Mouse (Mus musculus): ENCODE measurements around the gene Ndufaf2. TPM values are rescaled to one million over a fixed set of nuclear protein-coding genes. Genes with fewer than 3 reads are reported as not detected.
A peak's percentile ranks its signal among the peaks of the same experiment; 100 is the strongest.

Gene Ndufaf2
- total and polyA plus RNA-seq, 2 experiments = 10.5 to 26.1 TPM

DNA sequence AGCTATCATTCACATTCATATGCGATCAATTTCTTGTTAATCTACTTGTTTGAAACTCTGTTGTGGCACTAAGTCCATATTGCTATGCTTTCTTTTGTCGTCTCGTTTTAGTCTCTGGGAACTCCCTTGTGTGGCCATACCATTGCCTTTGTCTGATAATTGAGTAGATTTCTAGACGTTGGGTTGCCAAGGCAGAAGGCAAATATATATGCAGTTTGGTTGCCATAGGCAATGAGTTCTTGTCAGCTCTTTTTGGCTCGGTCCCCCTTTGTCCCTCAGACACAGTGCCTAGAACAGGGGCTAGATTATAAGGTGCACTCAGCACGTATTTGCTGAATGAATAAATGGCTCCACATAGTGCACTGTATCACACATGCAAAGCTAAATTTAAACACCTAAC, 94.1 kb downstream of the Ndufaf2 start:
- no peaks in the 10 kb centered on the region for H3K27me3 ChIP-seq (ENCODE audit: control insufficient read depth, insufficient read depth, low read length)
- H3K4me1 ChIP-seq (ENCODE audit: control insufficient read depth, insufficient read depth, low read length) = peaks cover 2% of the 10 kb centered on the region; the same call in 1 of the 2 replicates
- H3K27ac ChIP-seq (replicated peaks; ENCODE audit: insufficient read depth, low read depth, low read length) = no peak overlapping the region
- TF ChIP-seq CTCF (IDR thresholded peaks at IDR 0.05; ENCODE audit: low read depth, low read length) (no peak), POLR2A (IDR thresholded peaks at IDR 0.05; ENCODE audit: extremely low read depth, insufficient read depth, low read length) (no peak)
- no peaks in the 10 kb centered on the region for H3K79me2 ChIP-seq (ENCODE audit: control insufficient read depth, insufficient read depth, low read length)
- H3K36me3 ChIP-seq (ENCODE audit: control insufficient read depth, insufficient read depth, low read length) = no peaks in the 10 kb centered on the region
- DNase-seq (ENCODE audit: extremely low read depth, low read depth, low spot score) = no peak
- WGBS = 91% methylated on average over 6 of the region's 6 CpGs
- H3K4me3 ChIP-seq (ENCODE audit: insufficient read depth, low read depth, low read length) = no peak overlapping the region
- H3K9ac ChIP-seq (ENCODE audit: low read depth, low read length) = no peak overlapping the region

DNA sequence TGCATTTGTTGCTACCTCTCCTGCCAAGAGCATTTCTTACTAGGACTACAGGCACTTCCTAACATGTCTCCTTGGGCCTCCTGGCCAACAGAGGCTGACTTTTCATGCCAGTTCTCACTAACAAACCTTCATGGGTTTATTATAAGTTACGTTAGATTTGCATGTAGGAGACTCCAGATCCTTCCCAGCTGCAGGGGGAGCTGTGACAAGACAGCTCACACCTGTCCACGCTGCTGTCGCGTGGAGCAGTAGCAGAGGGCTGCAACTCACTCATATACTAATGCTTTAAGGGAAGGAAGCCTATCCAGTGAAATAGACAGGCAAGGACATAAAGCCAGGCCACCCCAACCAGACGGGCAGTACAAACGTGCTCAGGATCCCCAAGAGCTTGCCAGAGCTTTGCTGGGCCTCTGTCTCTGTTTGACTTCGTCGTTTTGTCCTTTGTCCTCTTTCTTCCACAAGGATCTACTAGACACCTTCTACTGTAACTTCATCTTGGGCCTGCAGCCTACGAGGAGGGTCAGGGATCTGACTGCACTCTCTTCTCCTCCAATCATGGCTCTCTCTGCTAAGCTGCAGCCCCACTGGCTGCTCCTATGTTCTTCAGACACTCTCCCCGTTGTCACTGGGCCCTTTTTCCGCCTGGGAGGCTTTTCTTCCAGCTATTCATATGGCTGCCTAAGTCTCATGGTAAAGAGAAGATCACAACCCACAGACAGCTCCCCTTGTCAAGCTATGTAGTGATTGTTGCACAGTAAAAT, 94.9 kb downstream of the Ndufaf2 start:
- H3K4me3 ChIP-seq (ENCODE audit: insufficient read depth, low read depth, low read length) = no peak overlapping the region
- H3K9ac ChIP-seq (ENCODE audit: low read depth, low read length) = no peak overlapping the region
- WGBS = 89% methylated on average over 11 of the region's 11 CpGs
- no peaks in the 10 kb centered on the region for H3K36me3 ChIP-seq (ENCODE audit: control insufficient read depth, insufficient read depth, low read length)
- no peaks in the 10 kb centered on the region for H3K79me2 ChIP-seq (ENCODE audit: control insufficient read depth, insufficient read depth, low read length)
- TF ChIP-seq CTCF (IDR thresholded peaks at IDR 0.05; ENCODE audit: low read depth, low read length) (no peak), POLR2A (IDR thresholded peaks at IDR 0.05; ENCODE audit: extremely low read depth, insufficient read depth, low read length) (no peak)
- H3K27me3 ChIP-seq (ENCODE audit: control insufficient read depth, insufficient read depth, low read length) = no peaks in the 10 kb centered on the region
- no peak overlapping the region for H3K27ac ChIP-seq (replicated peaks; ENCODE audit: insufficient read depth, low read depth, low read length)
- DNase-seq (ENCODE audit: extremely low read depth, low read depth, low spot score) = no peak
- peaks cover 2% of the 10 kb centered on the region; the same call in 1 of the 2 replicates for H3K4me1 ChIP-seq (ENCODE audit: control insufficient read depth, insufficient read depth, low read length)

DNA sequence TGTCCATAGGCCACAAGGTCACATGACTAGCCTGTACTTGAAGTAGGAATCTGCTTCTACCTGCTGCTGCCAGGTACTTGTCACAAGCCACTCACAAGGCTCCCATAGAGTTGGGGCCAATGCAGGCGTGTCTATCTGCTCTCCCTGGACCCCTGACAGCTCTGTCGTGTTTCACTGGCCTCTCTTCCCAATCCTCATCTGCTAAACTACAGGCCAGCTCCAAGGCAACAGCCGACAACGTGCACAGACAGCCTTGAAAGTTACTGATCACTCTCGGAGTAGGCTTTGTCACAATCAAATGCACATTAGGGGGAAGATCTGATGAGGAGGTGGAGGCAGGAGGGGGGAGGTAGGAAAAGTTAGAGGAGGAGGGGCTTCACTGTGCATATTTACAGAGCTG, 95.5 kb downstream of the Ndufaf2 start:
- H3K9ac ChIP-seq (ENCODE audit: low read depth, low read length) = no peak overlapping the region
- TF ChIP-seq POLR2A (IDR thresholded peaks at IDR 0.05; ENCODE audit: extremely low read depth, insufficient read depth, low read length) (no peak), CTCF (IDR thresholded peaks at IDR 0.05; ENCODE audit: low read depth, low read length) (no peak)
- H3K4me1 ChIP-seq (ENCODE audit: control insufficient read depth, insufficient read depth, low read length) = peaks cover 2% of the 10 kb centered on the region; the same call in 1 of the 2 replicates
- H3K36me3 ChIP-seq (ENCODE audit: control insufficient read depth, insufficient read depth, low read length) = no peaks in the 10 kb centered on the region
- H3K79me2 ChIP-seq (ENCODE audit: control insufficient read depth, insufficient read depth, low read length) = no peaks in the 10 kb centered on the region
- DNase-seq (ENCODE audit: extremely low read depth, low read depth, low spot score) = no peak
- H3K27ac ChIP-seq (replicated peaks; ENCODE audit: insufficient read depth, low read depth, low read length) = no peak overlapping the region
- H3K27me3 ChIP-seq (ENCODE audit: control insufficient read depth, insufficient read depth, low read length) = no peaks in the 10 kb centered on the region
- no peak overlapping the region for H3K4me3 ChIP-seq (ENCODE audit: insufficient read depth, low read depth, low read length)
- 65% methylated on average over 5 of the region's 5 CpGs for WGBS

DNA sequence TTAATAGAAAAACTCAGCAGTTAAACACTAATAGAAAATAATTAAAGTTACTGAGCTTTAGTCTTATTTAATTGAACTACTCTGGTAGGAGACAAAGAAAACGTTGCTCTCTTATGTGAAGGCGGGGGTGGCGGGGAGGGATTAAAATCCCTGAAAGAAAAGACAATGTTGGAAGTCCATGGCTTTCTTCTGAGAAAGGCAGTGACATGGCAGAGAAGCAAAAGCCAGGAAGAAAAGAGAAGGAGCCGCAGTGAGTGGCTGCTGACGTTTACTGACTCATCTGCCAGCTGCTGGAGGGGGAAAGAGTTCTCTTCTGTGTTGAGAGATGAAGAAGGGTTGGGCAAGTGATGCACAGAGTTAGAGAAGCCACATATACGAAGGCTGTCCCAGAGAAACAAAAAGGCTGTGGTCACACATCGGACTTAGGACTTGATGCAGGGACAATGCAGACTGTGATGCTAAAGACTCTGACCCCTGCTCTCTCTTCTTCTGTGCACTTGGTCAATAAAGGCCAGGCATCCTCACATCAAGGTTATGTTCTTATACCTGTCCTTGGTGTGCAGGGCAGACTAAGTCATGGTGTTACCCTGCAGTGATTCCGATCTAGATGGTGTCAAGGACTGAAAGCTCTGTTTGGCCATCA, 97.4 kb downstream of the Ndufaf2 start:
- DNase-seq (ENCODE audit: extremely low read depth, low read depth, low spot score) = no peak
- Histone ChIP-seq H3K27me3 (ENCODE audit: control insufficient read depth, insufficient read depth, low read length) (no peaks in the 10 kb centered on the region), H3K4me3 (ENCODE audit: insufficient read depth, low read depth, low read length) (no peak overlapping the region), H3K9ac (ENCODE audit: low read depth, low read length) (no peak overlapping the region), H3K27ac (replicated peaks; ENCODE audit: insufficient read depth, low read depth, low read length) (no peak overlapping the region), H3K4me1 (ENCODE audit: control insufficient read depth, insufficient read depth, low read length) (peaks cover 2% of the 10 kb centered on the region; the same call in 1 of the 2 replicates), H3K36me3 (ENCODE audit: control insufficient read depth, insufficient read depth, low read length) (no peaks in the 10 kb centered on the region), H3K79me2 (ENCODE audit: control insufficient read depth, insufficient read depth, low read length) (no peaks in the 10 kb centered on the region)
- whole genome bisulfite sequencing = 75% methylated on average over 8 of the region's 8 CpGs
- TF ChIP-seq CTCF (IDR thresholded peaks at IDR 0.05; ENCODE audit: low read depth, low read length) (no peak), POLR2A (IDR thresholded peaks at IDR 0.05; ENCODE audit: extremely low read depth, insufficient read depth, low read length) (no peak)

DNA sequence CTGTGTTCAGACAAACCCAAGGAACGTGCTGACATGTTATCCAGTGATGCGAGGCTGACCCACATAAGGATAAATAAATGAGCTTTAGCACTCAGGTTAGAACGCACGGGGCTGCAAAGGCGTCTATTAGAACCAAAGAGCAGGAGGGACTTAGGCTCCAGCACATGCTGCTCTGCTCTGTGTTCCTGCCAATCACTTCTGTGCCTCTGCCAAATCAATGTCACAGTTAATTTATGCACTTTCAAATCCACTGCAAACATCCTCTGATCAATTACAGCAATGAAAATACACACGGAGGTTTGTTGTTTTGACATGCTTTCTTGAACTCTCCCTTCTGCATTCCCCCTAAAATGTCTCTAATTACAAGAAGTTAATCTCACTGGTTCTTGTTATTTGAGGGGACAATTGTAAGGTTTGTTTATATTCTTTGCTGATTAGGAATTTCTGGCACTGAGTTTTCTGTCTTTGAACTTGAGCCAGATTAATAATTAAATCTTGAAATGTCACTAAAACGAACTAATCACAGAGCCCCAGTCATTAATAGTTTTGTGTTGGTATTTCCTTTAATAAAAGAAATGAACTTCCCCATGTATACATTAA, 98.0 kb downstream of the Ndufaf2 start:
- no peak overlapping the region for H3K27ac ChIP-seq (replicated peaks; ENCODE audit: insufficient read depth, low read depth, low read length)
- H3K27me3 ChIP-seq (ENCODE audit: control insufficient read depth, insufficient read depth, low read length) = no peaks in the 10 kb centered on the region
- no peak overlapping the region for H3K4me3 ChIP-seq (ENCODE audit: insufficient read depth, low read depth, low read length)
- H3K4me1 ChIP-seq (ENCODE audit: control insufficient read depth, insufficient read depth, low read length) = peaks cover 2% of the 10 kb centered on the region; the same call in 1 of the 2 replicates
- H3K9ac ChIP-seq (ENCODE audit: low read depth, low read length) = no peak overlapping the region
- 37% methylated on average over 7 of the region's 7 CpGs for WGBS
- DNase-seq (ENCODE audit: extremely low read depth, low read depth, low spot score) = peak; percentile 53
- TF ChIP-seq POLR2A (IDR thresholded peaks at IDR 0.05; ENCODE audit: extremely low read depth, insufficient read depth, low read length) (no peak), CTCF (IDR thresholded peaks at IDR 0.05; ENCODE audit: low read depth, low read length) (no peak)
- H3K36me3 ChIP-seq (ENCODE audit: control insufficient read depth, insufficient read depth, low read length) = no peaks in the 10 kb centered on the region
- no peaks in the 10 kb centered on the region for H3K79me2 ChIP-seq (ENCODE audit: control insufficient read depth, insufficient read depth, low read length)

Measured in liver, adult 2 months (tissue).